Mouse (Mus musculus) thymus, adult 2 months (tissue): Measurements from ENCODE around the gene Dnajb1. TPM values are rescaled to one million over a fixed set of nuclear protein-coding genes. Genes with fewer than 3 reads are reported as not detected.

Experiments
- DNase-seq: peaks from one replicate; pipeline ENCODE4 v3.0.0; 2021
- H3K27ac ChIP-seq: fragments of 200-500 bp; 2 replicates; pipeline ENCODE4 v1.5.1; 2012; ENCODE audit warnings: low read length, control low read depth; ENCODE audit not compliant: control insufficient read depth, insufficient read depth
- H3K27me3 ChIP-seq: fragments of 200-500 bp; 2 replicates; pipeline ENCODE4 v1.6.1; 2012; ENCODE audit warnings: mild to moderate bottlenecking, low read length, moderate library complexity, mixed read lengths; ENCODE audit not compliant: control insufficient read depth, insufficient read depth
- H3K36me3 ChIP-seq: fragments of 200-500 bp; 2 replicates; pipeline ENCODE4 v1.6.1; 2012; ENCODE audit warnings: mild to moderate bottlenecking, low read length, moderate library complexity; ENCODE audit not compliant: control insufficient read depth, insufficient read depth
- H3K4me1 ChIP-seq: fragments of 200-500 bp; replicated peaks from 2 replicates; pipeline ENCODE4 v1.6.1; 2012; ENCODE audit warnings: low read length; ENCODE audit not compliant: control insufficient read depth, insufficient read depth
- H3K4me3 ChIP-seq: fragments of 200-500 bp; 2 replicates; pipeline ENCODE4 v1.5.1; 2012; ENCODE audit warnings: mild to moderate bottlenecking, low read length, control low read depth, moderate library complexity; ENCODE audit not compliant: control insufficient read depth, insufficient read depth
- CTCF ChIP-seq: fragments of 200-500 bp; IDR thresholded peaks from 2 replicates; pipeline ENCODE4 v1.5.1; 2012; ENCODE audit warnings: mild to moderate bottlenecking, control low read depth, low read length, moderate library complexity, borderline replicate concordance; ENCODE audit not compliant: control insufficient read depth, poor library complexity, insufficient read depth; ENCODE audit errors: extremely low read depth
- POLR2A ChIP-seq: fragments of 200-500 bp; IDR thresholded peaks from 2 replicates; pipeline ENCODE4 v1.6.1; 2012; ENCODE audit warnings: mild to moderate bottlenecking, low read length, control low read depth, moderate library complexity; ENCODE audit not compliant: control insufficient read depth, poor library complexity, insufficient read depth; ENCODE audit errors: extremely low read depth
- WGBS: fragments of 180-500 bp; shearing (Covaris S2); methylation state at CpG from one replicate; pipeline ENCODE4 v1.1.7; 2018; 5-methylcytosine and 5-hydroxymethylcytosine counted together
- polyA plus RNA-seq: library from polyadenylated mRNA; depleted of rRNA; stranded (reverse); fragments of >200 nt; gene quantifications from 2 replicates; pipeline ENCODE4 v1.2.3, GENCODE M21; 2012

The Dnajb1 gene
- polyA plus RNA-seq, 1 experiment: 87.1 TPM

DNA sequence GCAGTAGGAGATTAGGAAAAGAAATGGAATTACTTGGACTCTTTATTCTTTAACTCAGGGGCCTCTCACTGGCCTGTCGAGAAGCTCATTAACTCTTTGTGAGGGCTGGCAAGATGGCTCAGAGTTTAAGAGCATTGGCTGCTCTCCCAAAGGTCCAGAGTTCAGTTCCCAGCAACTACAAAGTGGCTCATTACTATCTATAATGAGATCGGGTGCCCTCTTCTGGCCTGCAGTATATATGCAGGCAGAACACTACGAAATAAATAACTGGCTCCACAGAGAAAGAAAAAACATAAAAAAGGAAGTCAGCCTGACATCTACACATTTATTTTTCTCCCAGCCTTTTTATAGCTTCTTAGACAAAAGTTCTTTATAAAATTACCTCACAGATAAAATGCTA lies 11.6 kb upstream of the Dnajb1 start:
- WGBS: 27% methylated on average over 3 of the region's 3 CpGs
- H3K36me3 ChIP-seq: no peaks in the 10 kb centered on the region
- peaks cover 8% of the 10 kb centered on the region for H3K4me1 ChIP-seq
- H3K27ac ChIP-seq: no peak overlapping the region
- no peak overlapping the region for H3K4me3 ChIP-seq
- TF ChIP-seq CTCF (no peak), POLR2A (no peak)
- no peaks in the 10 kb centered on the region for H3K27me3 ChIP-seq
- peak; percentile 41 for DNase-seq

DNA sequence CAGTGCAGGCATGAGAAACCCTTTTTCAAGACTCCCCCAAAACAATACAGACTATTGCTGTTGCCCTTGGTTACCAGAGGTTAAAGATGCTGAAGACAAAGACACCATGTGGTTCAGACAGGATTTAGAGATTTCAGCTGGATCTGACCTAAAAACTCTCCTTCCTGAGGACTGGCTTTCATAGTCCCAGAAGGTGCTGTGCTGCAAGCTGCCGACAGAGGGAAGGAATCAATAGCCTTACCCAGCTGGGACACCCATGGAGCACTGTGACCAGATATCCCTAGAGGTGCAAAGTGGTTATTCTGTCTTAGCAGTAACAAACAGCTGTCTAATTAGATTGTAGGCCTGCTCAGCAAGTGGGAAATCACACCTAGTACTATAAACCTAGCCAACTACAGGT lies 9.8 kb upstream of the Dnajb1 start:
- 65% methylated on average over 1 of the region's 1 CpGs for WGBS
- Histone ChIP-seq H3K36me3 (no peaks in the 10 kb centered on the region), H3K4me3 (no peak overlapping the region), H3K27me3 (no peaks in the 10 kb centered on the region), H3K4me1 (peaks cover 7% of the 10 kb centered on the region), H3K27ac (no peak overlapping the region)
- no peak for DNase-seq
- TF ChIP-seq CTCF (no peak), POLR2A (no peak)

DNA sequence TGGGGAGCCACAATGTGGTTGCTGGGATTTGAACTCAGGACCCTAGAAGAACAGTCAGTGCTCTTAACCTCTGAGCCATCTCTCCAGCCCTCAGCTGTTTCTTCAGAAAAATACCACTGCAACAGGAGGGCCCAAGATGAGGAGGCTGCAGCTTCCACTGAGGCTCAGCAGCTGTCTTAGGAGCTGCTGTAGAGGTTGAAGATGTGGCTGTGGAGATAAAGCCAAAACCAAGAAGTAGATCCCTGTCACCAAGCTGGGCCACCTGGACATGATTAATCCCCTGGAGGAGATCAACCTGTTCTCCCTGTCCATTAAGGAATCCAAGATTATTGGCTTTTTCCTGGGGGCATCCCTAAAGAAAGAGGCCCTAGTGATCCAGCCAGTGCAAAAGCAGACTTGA lies 8.2 kb upstream of the Dnajb1 start:
- Histone ChIP-seq H3K27me3 (no peaks in the 10 kb centered on the region), H3K36me3 (no peaks in the 10 kb centered on the region), H3K4me3 (no peak overlapping the region), H3K27ac (no peak overlapping the region), H3K4me1 (peaks cover 5% of the 10 kb centered on the region)
- DNase-seq: no peak
- no peak for TF ChIP-seq POLR2A
- TF ChIP-seq CTCF: no peak

DNA sequence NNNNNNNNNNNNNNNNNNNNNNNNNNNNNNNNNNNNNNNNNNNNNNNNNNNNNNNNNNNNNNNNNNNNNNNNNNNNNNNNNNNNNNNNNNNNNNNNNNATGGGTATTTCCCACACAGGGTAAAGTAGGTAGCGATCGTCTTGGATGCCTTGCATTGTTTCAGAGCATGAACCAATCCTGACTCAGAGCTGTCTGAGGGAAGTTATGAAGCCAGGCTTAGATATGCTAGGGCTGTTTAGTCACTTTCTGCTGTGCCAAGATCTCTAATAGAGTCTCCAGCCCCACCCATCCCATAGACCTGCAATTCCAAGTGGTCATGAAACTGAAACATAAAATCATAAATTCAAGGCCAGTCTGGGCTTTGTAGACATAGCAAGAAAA lies 5.4 kb upstream of the Dnajb1 start:
- TF ChIP-seq POLR2A: no peak
- TF ChIP-seq CTCF: no peak
- 95% methylated on average over 2 of the region's 2 CpGs for WGBS
- Histone ChIP-seq H3K36me3 (no peaks in the 10 kb centered on the region), H3K4me1 (peaks cover 5% of the 10 kb centered on the region), H3K27ac (no peak overlapping the region), H3K4me3 (no peak overlapping the region), H3K27me3 (no peaks in the 10 kb centered on the region)
- no peak for DNase-seq

DNA sequence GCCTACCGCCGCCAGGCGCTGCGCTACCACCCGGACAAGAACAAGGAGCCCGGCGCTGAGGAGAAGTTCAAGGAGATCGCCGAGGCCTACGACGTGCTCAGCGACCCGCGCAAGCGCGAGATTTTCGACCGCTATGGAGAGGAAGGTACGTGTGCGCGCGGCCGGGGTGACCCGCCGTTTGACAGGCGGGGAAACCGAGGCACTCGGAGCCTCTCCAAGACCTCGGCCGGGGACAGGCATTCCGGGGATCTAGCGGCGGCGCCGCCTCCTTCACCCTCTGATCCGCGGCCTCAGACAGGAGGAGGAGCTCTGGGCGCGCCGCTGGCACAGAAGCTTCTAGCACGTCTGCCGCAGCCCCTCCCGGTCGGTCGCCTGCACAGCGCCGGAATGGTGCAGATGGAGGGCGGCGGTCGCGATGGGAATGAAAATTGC lies 421 bp downstream of the Dnajb1 start:
- Histone ChIP-seq H3K4me1 (peaks cover 31% of the 10 kb centered on the region), H3K27me3 (no peaks in the 10 kb centered on the region), H3K36me3 (peaks cover 27% of the 10 kb centered on the region), H3K27ac (peak overlapping the region; percentile 73), H3K4me3 (peak overlapping the region; percentile 61)
- WGBS: under 1% methylated on average over 51 of the region's 51 CpGs
- peak; percentile 85 for DNase-seq
- TF ChIP-seq POLR2A: no peak
- peak; percentile 13; the same call in 1 of the 2 replicates for TF ChIP-seq CTCF

DNA sequence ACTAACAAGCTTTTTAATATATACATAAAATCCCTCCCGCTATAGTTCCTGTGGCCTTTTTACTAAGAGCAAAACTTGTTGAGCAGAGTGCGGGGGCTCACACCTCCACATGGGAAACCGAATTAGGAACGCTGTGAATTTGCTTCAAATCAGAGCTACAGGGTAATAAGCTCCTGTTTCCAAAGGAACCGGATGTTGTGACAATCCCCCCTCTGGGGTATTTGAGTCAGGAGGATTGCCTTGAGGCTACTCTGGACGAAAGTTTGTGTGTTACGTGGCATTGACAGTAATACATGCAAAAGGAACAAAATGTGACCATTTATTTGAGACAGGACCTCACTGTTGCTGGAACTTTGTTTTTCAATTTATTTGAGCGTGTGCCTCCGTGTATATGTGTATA lies 1.1 kb downstream of the Dnajb1 start:
- Histone ChIP-seq H3K4me1 (peaks cover 31% of the 10 kb centered on the region), H3K27me3 (no peaks in the 10 kb centered on the region), H3K36me3 (peaks cover 27% of the 10 kb centered on the region), H3K4me3 (peak overlapping the region; percentile 61), H3K27ac (peak overlapping the region; percentile 67; the same call in 1 of the 2 replicates)
- 2% methylated on average over 9 of the region's 9 CpGs for WGBS
- no peak for DNase-seq
- TF ChIP-seq CTCF (no peak), POLR2A (no peak)

DNA sequence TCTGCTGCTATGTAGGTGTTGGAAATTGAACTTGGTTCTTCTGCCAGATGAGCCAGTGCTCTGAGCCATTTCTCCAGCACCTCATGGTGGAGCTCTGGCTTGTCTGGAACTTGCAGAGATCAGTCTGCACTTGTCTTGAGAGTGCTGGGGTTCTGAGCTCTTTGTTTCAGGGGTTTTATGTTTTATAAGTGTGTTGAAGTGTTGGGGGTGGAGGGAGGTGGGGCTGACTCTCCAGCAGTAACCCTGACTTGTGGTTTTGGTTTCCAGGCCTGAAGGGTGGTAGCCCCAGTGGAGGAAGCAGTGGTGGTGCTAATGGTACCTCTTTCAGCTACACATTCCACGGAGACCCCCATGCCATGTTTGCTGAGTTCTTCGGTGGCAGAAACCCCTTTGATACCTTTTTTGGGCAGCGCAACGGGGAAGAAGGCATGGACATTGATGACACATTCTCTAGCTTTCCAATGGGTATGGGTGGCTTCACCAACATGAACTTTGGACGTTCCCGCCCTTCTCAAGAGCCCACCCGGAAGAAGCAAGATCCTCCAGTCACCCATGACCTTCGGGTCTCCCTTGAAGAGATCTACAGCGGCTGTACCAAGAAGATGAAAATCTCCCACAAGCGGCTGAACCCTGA lies 1.7 kb downstream of the Dnajb1 start:
- Histone ChIP-seq H3K4me3 (peak overlapping the region; percentile 41), H3K27me3 (no peaks in the 10 kb centered on the region), H3K4me1 (peaks cover 31% of the 10 kb centered on the region), H3K27ac (peak overlapping the region; percentile 67), H3K36me3 (peaks cover 27% of the 10 kb centered on the region)
- DNase-seq: no peak
- TF ChIP-seq CTCF: no peak
- no peak for TF ChIP-seq POLR2A
- WGBS: 59% methylated on average over 10 of the region's 10 CpGs
